25 mouse cellular contexts compared by ENCODE assay signal in the genomic region with DNA sequence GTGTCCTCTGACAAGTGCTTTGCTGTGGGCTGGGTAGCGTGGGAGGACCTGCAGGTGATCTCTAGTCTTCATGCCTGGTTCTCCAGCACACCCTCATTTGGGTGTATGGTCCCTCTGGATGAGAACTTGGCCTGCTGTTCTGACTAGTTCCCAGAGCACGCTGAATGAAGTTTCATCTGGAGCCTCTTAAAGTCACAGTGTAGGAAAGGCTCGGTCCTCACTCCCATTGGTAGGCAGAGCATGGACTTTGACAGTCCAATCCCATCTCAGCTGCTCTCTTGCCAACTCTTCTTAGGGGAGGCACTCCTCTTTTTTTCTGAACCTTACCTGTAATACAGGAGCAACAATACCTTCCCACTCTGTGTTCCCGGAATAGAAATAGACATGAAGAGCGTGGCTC. TPM values are rescaled to one million over a fixed set of nuclear protein-coding genes. Genes with fewer than 3 reads are reported as not detected.
DNase-seq lines count a peak whose midpoint lies in the region; ATAC-seq and TF ChIP-seq lines count a peak whose summit lies in the region.
"Had no signal": no experiment of that assay in that cellular context is flagged by ENCODE, and none has a peak within 500 bp of the region (broad histone marks: within the 10 kb centered on the region; RNA-seq: fewer than 3 reads in every experiment).

No protein-coding gene starts in this region.

- H3K4me2 ChIP-seq in midbrain, embryonic 11.5 days, result no peak overlapping the region
- no peak overlapping the region for H3K4me2 ChIP-seq in intestine, embryonic 15.5 days (replicated peaks)
- H3K4me2 ChIP-seq in intestine, postnatal 0 days (replicated peaks; ENCODE audit: low read depth), result no peak overlapping the region
- H3K4me2 ChIP-seq: embryonic facial prominence, embryonic 12.5 days; forebrain, embryonic 13.5 days; forebrain, embryonic 15.5 days had no signal

- no peaks in the 10 kb centered on the region for H3K9me3 ChIP-seq in midbrain, embryonic 11.5 days (ENCODE audit: control insufficient read depth, low read length)
- no peaks in the 10 kb centered on the region for H3K9me3 ChIP-seq in midbrain, embryonic 10.5 days (replicated peaks)
- no peaks in the 10 kb centered on the region for H3K9me3 ChIP-seq in intestine, embryonic 15.5 days
- no peaks in the 10 kb centered on the region for H3K9me3 ChIP-seq in intestine, postnatal 0 days (ENCODE audit: control insufficient read depth)
- H3K9me3 ChIP-seq: embryonic facial prominence, embryonic 10.5 days; embryonic facial prominence, embryonic 12.5 days; forebrain, embryonic 13.5 days; forebrain, embryonic 15.5 days; G1E had no signal

- WGBS in kidney, adult 2 months, result 78% methylated on average over 5 of the region's 5 CpGs
- WGBS in midbrain, embryonic 11.5 days, result 93% methylated on average over 5 of the region's 5 CpGs
- whole genome bisulfite sequencing in midbrain, embryonic 10.5 days, result 93% methylated on average over 5 of the region's 5 CpGs
- WGBS in intestine, embryonic 15.5 days, result 83% methylated on average over 5 of the region's 5 CpGs
- 74% methylated on average over 5 of the region's 5 CpGs for WGBS in intestine, postnatal 0 days

- peak; percentile 28 for DNase-seq in kidney, adult 2 months
- DNase-seq in kidney, adult 11 months, result no peak
- peak; percentile 78 for DNase-seq in midbrain, embryonic 11.5 days (ENCODE audit: low spot score, missing footprints)
- no peak for DNase-seq in midbrain, embryonic 10.5 days (ENCODE audit: low spot score)
- DNase-seq in left cerebral cortex, adult 9 months (ENCODE audit: low spot score in 2 of 2), result no peak
- DNase-seq in adrenal gland, adult 18-20 months (ENCODE audit: low spot score in 2 of 2), result no peak
- DNase-seq: adrenal gland, adult 8-10 months; adrenal gland, postnatal 14 days; adrenal gland, postnatal 36 days; B cell, adult 2 months; cerebellum, adult 11-12 months; cerebellum, adult 2 months; cerebellum, adult 9-10 months; cerebellum, postnatal 10 days; cerebellum, postnatal 25 days had no signal

- ATAC-seq in midbrain, embryonic 11.5 days (ENCODE audit: low FRiP score), result no peak
- peak; percentile 75 for ATAC-seq in intestine, embryonic 15.5 days
- ATAC-seq in intestine, postnatal 0 days, result peak; percentile 79
- ATAC-seq: activated CD4-positive, CD25-positive, alpha-beta regulatory T cell, adult 4 months; CD4-positive, CD25-positive, alpha-beta regulatory T cell, adult 4 months; forebrain, embryonic 13.5 days; forebrain, embryonic 15.5 days; Patski had no signal

- H3K9ac ChIP-seq in midbrain, embryonic 11.5 days (ENCODE audit: low read length), result no peak overlapping the region
- no peak overlapping the region for H3K9ac ChIP-seq in intestine, embryonic 15.5 days
- H3K9ac ChIP-seq in intestine, postnatal 0 days (ENCODE audit: low read depth, low read length), result no peak overlapping the region
- H3K9ac ChIP-seq: embryonic facial prominence, embryonic 12.5 days; forebrain, embryonic 13.5 days; forebrain, embryonic 15.5 days had no signal

- TF ChIP-seq CTCF in kidney, adult 2 months (conservative IDR thresholded peaks at IDR 0.05; ENCODE audit: insufficient read depth, insufficient read length, low read depth, low read length), result no peak
- TF ChIP-seq CTCF in intestine, postnatal 0 days (IDR thresholded peaks at IDR 0.05; ENCODE audit: low read depth), result no peak

- no peak overlapping the region for H3K4me3 ChIP-seq in kidney, adult 2 months (ENCODE audit: insufficient read depth, low read depth, low read length)
- no peak overlapping the region for H3K4me3 ChIP-seq in midbrain, embryonic 11.5 days (ENCODE audit: low read depth, low read length)
- no peak overlapping the region for H3K4me3 ChIP-seq in midbrain, embryonic 10.5 days
- H3K4me3 ChIP-seq in intestine, embryonic 15.5 days (replicated peaks), result no peak overlapping the region
- H3K4me3 ChIP-seq in intestine, postnatal 0 days (ENCODE audit: low read depth, low read length), result no peak overlapping the region
- H3K4me3 ChIP-seq: embryonic facial prominence, embryonic 10.5 days; embryonic facial prominence, embryonic 12.5 days; forebrain, embryonic 13.5 days; forebrain, embryonic 15.5 days had no signal

- TF ChIP-seq POLR2A in kidney, adult 2 months (IDR thresholded peaks at IDR 0.05; ENCODE audit: low read depth, low read length), result no peak

- no peaks in the 10 kb centered on the region for H3K4me1 ChIP-seq in kidney, adult 2 months (ENCODE audit: control insufficient read depth, insufficient read depth, low read length)
- H3K4me1 ChIP-seq in midbrain, embryonic 11.5 days (ENCODE audit: control insufficient read depth, insufficient read depth, low read length), result no peaks in the 10 kb centered on the region
- H3K4me1 ChIP-seq in midbrain, embryonic 10.5 days, result peaks cover 5% of the 10 kb centered on the region; the same call in 1 of the 2 replicates
- H3K4me1 ChIP-seq in intestine, embryonic 15.5 days (replicated peaks), result 0 out of 2 replicates have a peak, but pooled peaks cover 2% of the 10 kb centered on the region
- peaks cover 6% of the 10 kb centered on the region; the same call in 1 of the 2 replicates for H3K4me1 ChIP-seq in intestine, postnatal 0 days (replicated peaks; ENCODE audit: control insufficient read depth, insufficient read depth, low read length)
- H3K4me1 ChIP-seq: forebrain, embryonic 15.5 days had no signal

- H3K27me3 ChIP-seq in kidney, adult 2 months (replicated peaks; ENCODE audit: control insufficient read depth, insufficient read depth, low read length), result no peaks in the 10 kb centered on the region
- H3K27me3 ChIP-seq in midbrain, embryonic 11.5 days (ENCODE audit: control insufficient read depth, insufficient read depth, low read length), result no peaks in the 10 kb centered on the region
- no peaks in the 10 kb centered on the region for H3K27me3 ChIP-seq in midbrain, embryonic 10.5 days (ENCODE audit: low read depth, poor library complexity, severe bottlenecking)
- no peaks in the 10 kb centered on the region for H3K27me3 ChIP-seq in intestine, embryonic 15.5 days (replicated peaks)
- no peaks in the 10 kb centered on the region for H3K27me3 ChIP-seq in intestine, postnatal 0 days (replicated peaks; ENCODE audit: control insufficient read depth, insufficient read depth, low read length)
- H3K27me3 ChIP-seq: embryonic facial prominence, embryonic 12.5 days; forebrain, embryonic 13.5 days; forebrain, embryonic 15.5 days; Patski had no signal

- no peaks in the 10 kb centered on the region for H3K36me3 ChIP-seq in kidney, adult 2 months (ENCODE audit: control insufficient read depth, insufficient read depth, low read length)
- H3K36me3 ChIP-seq in midbrain, embryonic 11.5 days (ENCODE audit: control insufficient read depth, insufficient read depth, low read length), result no peaks in the 10 kb centered on the region
- H3K36me3 ChIP-seq in midbrain, embryonic 10.5 days, result no peaks in the 10 kb centered on the region
- H3K36me3 ChIP-seq in intestine, embryonic 15.5 days, result no peaks in the 10 kb centered on the region
- H3K36me3 ChIP-seq in intestine, postnatal 0 days (ENCODE audit: control insufficient read depth, insufficient read depth), result no peaks in the 10 kb centered on the region
- H3K36me3 ChIP-seq: embryonic facial prominence, embryonic 10.5 days; embryonic facial prominence, embryonic 12.5 days; forebrain, embryonic 15.5 days; G1E had no signal

- H3K27ac ChIP-seq in kidney, adult 2 months (ENCODE audit: insufficient read depth, low read depth, low read length), result no peak overlapping the region
- H3K27ac ChIP-seq in midbrain, embryonic 11.5 days (ENCODE audit: low read depth, low read length), result no peak overlapping the region
- H3K27ac ChIP-seq in midbrain, embryonic 10.5 days (replicated peaks), result no peak overlapping the region
- no peak overlapping the region for H3K27ac ChIP-seq in intestine, embryonic 15.5 days
- no peak overlapping the region for H3K27ac ChIP-seq in intestine, postnatal 0 days (ENCODE audit: low read depth, low read length)
- H3K27ac ChIP-seq: embryonic facial prominence, embryonic 12.5 days; forebrain, embryonic 13.5 days; forebrain, embryonic 15.5 days had no signal

RNA-seq across cellular contexts. Expression of a gene that starts 55.4 kb away (rescaled TPM):
- 2.7 and 3.8 TPM in 2 replicates for polyA plus RNA-seq in kidney, adult 2 months (2012; rRNA removed)
- 16.5 and 16.7 TPM in 2 replicates for polyA plus RNA-seq in midbrain, embryonic 11.5 days (2014; fragmentation: Nextera tagmentation; extraction: Ambion mirVana)
- 12.3 and 19.9 TPM in 2 replicates for polyA plus RNA-seq in midbrain, embryonic 10.5 days (2016; fragmentation: Nextera tagmentation; extraction: Ambion mirVana)
- 5.7 and 5.9 TPM in 2 replicates for polyA plus RNA-seq in intestine, embryonic 15.5 days (2015; fragmentation: Nextera tagmentation; extraction: Ambion mirVana)
- 3.7 and 4.3 TPM in 2 replicates for polyA plus RNA-seq in intestine, postnatal 0 days (2015; fragmentation: Nextera tagmentation; extraction: Ambion mirVana)
- 1 to 10 TPM; 3.0 to 8.4 TPM for total RNA-seq in adrenal gland, adult 18-20 months (2021)
- polyA plus RNA-seq: G1E had no signal

Comparison
In these comparisons a context has a peak if more than half of its experiments do, and no peak if none do; other contexts are left out.
1. DNase-seq: peak in kidney, adult 2 months (single experiment) and midbrain, embryonic 11.5 days (single experiment); none in kidney, adult 11 months (single experiment), midbrain, embryonic 10.5 days (single experiment), left cerebral cortex, adult 9 months (0 of 2) and adrenal gland, adult 18-20 months (0 of 2).